Mouse (Mus musculus) left cerebral cortex, postnatal 14 days (tissue): Measurements from ENCODE around the gene Acap1. TPM values are rescaled to one million over a fixed set of nuclear protein-coding genes. Genes with fewer than 3 reads are reported as not detected.
"Not testable (repeated sequence)": the region's sequence is repeated elsewhere in the genome, so short reads cannot be mapped to it uniquely, and the experiment has no call there.

Experiments used
- DNase-seq, 2 experiments: peaks; one replicate each; pipeline ENCODE4 v3.0.0; 2021 to 2022; ENCODE audit warnings: low spot score in 2 of 2, mixed read lengths in 1 of 2
- intact Hi-C: fragments of 180-260 bp; cut with DNase I; formaldehyde crosslinking; loops from one replicate; pipeline ENCODE4 v1.15.1; 2025
- long read RNA-seq, 2 experiments: library from polyadenylated mRNA; stranded (forward); transcript quantifications; one replicate each; pipeline ENCODE4 v2.0.0; 2021
- total RNA-seq, 2 experiments: library from RNA; stranded (reverse); gene quantifications; 2 replicates each; pipeline ENCODE4 v1.2.3; 2021

Acap1 gene
- total RNA-seq = not detected
- long read RNA-seq, experiment 1 = 0 reads
- long read RNA-seq, experiment 2 = 0 reads

- intact Hi-C loops = no loop called here
- DNase-seq = no peak
These were observed at the start of gene Acap1 for GRCm38 (mm10) chr11:69895291-69895690. Acap1 (minus strand) TSS chr11:69895539.

GRCm38 (mm10) chr11:69940962-69941361 is 45.6 kb upstream of the Acap1 start:
- intact Hi-C loops = no loop called here
- DNase-seq = no peak

GRCm38 (mm10) chr11:69939731-69940130 is 44.4 kb upstream of the Acap1 start:
- intact Hi-C loops = no loop called here
- DNase-seq = no peak

GRCm38 (mm10) chr11:69939181-69939580 is 43.8 kb upstream of the Acap1 start:
- intact Hi-C loops = no loop called here

GRCm38 (mm10) chr11:69938401-69938979 is 43.2 kb upstream of the Acap1 start:
- intact Hi-C loops = no loop called here

More at GRCm38 (mm10) chr11:69939181-69939580, 43.8 kb upstream of the Acap1 start:
- no peak for DNase-seq

GRCm38 (mm10) chr11:69937834-69938233 is 42.5 kb upstream of the Acap1 start:
- intact Hi-C loops = no loop called here
- no peak for DNase-seq

More at GRCm38 (mm10) chr11:69938401-69938979, 43.2 kb upstream of the Acap1 start:
- DNase-seq = no peak

- DNase-seq = no peak
- intact Hi-C loops = no loop called here
These were observed 42.0 kb upstream of the Acap1 start for GRCm38 (mm10) chr11:69937385-69937784.

GRCm38 (mm10) chr11:69936714-69937347 is 41.5 kb upstream of the Acap1 start:
- intact Hi-C loops = no loop called here
- DNase-seq = no peak

GRCm38 (mm10) chr11:69936156-69936555 is 40.8 kb upstream of the Acap1 start:
- intact Hi-C loops = no loop called here
- no peak for DNase-seq

GRCm38 (mm10) chr11:69935137-69935879 is 40.0 kb upstream of the Acap1 start, which contains the start of gene Ybx2:
Ybx2 (plus strand) TSS chr11:69935796.
- peak; percentile 86 to 89 for DNase-seq
- intact Hi-C loops = loop anchor here (2.0 kb wide), 1 partner anchor 13 kb away; the partner anchor contains the start of gene Slc2a4

- intact Hi-C loops = loop anchor here (2.0 to 5.0 kb wide), 2 partner anchors 14 to 278 kb away; partner anchors contain the start of genes Slc16a11 and Slc2a4
These were observed 39.3 kb upstream of the Acap1 start for GRCm38 (mm10) chr11:69934681-69935080.

GRCm38 (mm10) chr11:69934169-69934568 is 38.8 kb upstream of the Acap1 start:
- DNase-seq = peak; percentile 88 to 91
- intact Hi-C loops = loop anchor here (2.0 to 5.0 kb wide), 2 partner anchors 15 to 278 kb away; partner anchors contain the start of genes Slc16a11 and Slc2a4

More at GRCm38 (mm10) chr11:69934681-69935080, 39.3 kb upstream of the Acap1 start:
- no peak for DNase-seq

- intact Hi-C loops = loop anchor here (5.0 kb wide), 1 partner anchor 279 kb away; the partner anchor contains the start of gene Slc16a11
- DNase-seq = no peak
These were observed 37.7 kb upstream of the Acap1 start for GRCm38 (mm10) chr11:69933066-69933465.

- intact Hi-C loops = loop anchor here (5.0 kb wide), 1 partner anchor 280 kb away; the partner anchor contains the start of gene Slc16a11
- no peak for DNase-seq
These were observed 36.9 kb upstream of the Acap1 start for GRCm38 (mm10) chr11:69932254-69932653.

GRCm38 (mm10) chr11:69931769-69932168 is 36.4 kb upstream of the Acap1 start:
- intact Hi-C loops = loop anchor here (5.0 kb wide), 1 partner anchor 281 kb away; the partner anchor contains the start of gene Slc16a11
- DNase-seq = no peak

- DNase-seq = no peak
These were observed 35.7 kb upstream of the Acap1 start for GRCm38 (mm10) chr11:69930967-69931537.

GRCm38 (mm10) chr11:69930176-69930575 is 34.8 kb upstream of the Acap1 start:
- DNase-seq = not testable (repeated sequence)
- intact Hi-C loops = loop anchor here (5.0 kb wide), 1 partner anchor 282 kb away; the partner anchor contains the start of gene Slc16a11

More at GRCm38 (mm10) chr11:69930967-69931537, 35.7 kb upstream of the Acap1 start:
- intact Hi-C loops = loop anchor here (5.0 kb wide), 1 partner anchor 281 kb away; the partner anchor contains the start of gene Slc16a11

- intact Hi-C loops = loop anchor here (5.0 kb wide), 1 partner anchor 283 kb away; the partner anchor contains the start of gene Slc16a11
- DNase-seq = no peak
These were observed 34.4 kb upstream of the Acap1 start for GRCm38 (mm10) chr11:69929712-69930111.

GRCm38 (mm10) chr11:69927501-69927900 is 32.2 kb upstream of the Acap1 start:
- intact Hi-C loops = no loop called here
- no peak for DNase-seq
